Mouse (Mus musculus) cerebellum, adult 8-10 months (tissue): ENCODE data around the gene Rinl.

Source experiments
- DNase-seq: peaks from one replicate; pipeline ENCODE4 v3.0.0; 2022

Rinl gene

GRCm38 (mm10) chr7:28825686-28826401 is 37.1 kb downstream of the Rinl start:
- no peak for DNase-seq

DNA sequence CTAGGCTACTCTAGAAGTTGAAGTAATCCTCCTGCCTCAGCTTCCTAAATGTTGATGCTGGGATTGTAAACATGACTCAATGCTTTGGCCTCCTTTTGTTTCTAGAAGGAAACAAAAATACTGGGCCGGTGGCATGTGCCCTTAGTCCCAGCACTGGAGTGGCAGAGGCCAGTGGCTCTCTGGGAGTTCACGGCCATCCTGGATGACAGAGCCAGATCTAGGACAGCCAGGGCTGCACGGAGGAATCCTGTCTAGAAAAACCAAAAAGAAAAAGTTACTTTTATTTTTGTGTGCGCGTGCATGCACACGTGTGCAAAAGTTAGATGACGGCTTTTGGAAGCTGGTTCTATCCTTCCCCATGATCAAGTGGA is 37.6 kb downstream of the Rinl start:
- DNase-seq: no peak

DNA sequence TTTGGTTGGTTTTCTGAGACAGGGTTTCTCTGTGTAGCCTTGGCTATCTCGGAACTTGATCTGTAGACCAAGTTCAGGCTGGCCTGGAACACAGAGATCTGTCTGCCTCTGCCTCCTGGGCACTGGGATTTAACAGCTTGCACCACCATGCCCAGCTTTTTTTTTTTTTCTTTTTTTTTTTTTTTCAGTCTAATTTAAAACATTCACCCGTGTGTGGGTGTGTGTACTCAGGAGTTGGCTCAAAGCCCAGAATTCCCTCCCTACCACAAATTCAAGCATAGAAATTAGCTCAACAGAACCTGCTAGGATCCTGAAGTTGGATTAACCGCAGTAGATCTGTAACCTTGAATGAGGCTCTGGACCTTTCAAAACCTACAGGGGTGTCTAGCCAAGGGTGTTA is 38.6 kb downstream of the Rinl start:
- DNase-seq: no peak

GRCm38 (mm10) chr7:28829821-28830220 is 41.1 kb downstream of the Rinl start:
- DNase-seq: no peak

DNA sequence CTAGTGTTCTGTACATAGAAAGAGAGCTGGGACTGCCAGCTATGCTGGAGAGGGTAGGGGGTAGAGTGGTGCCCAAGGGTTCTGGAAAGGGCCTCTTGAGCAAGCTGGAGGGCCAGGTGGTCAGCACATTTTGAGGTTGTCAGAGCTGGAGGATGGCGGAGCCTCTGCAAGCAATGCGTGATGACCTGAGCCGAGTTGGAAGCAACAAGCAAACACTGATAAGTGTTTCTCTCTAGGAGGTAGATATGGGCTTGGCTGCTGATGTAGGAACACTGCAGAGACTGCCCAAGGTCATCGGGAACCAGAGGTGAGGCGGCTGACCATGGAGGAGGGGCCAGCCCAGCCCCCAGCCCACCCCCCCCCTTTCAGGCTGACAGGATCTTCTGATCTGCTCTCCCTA is 42.2 kb downstream of the Rinl start:
- no peak for DNase-seq

- no peak for DNase-seq
Measured at GRCm38 (mm10) chr7:28831411-28832125, 42.8 kb downstream of the Rinl start.

- no peak for DNase-seq
Measured at GRCm38 (mm10) chr7:28832137-28832536, 43.4 kb downstream of the Rinl start.

DNA sequence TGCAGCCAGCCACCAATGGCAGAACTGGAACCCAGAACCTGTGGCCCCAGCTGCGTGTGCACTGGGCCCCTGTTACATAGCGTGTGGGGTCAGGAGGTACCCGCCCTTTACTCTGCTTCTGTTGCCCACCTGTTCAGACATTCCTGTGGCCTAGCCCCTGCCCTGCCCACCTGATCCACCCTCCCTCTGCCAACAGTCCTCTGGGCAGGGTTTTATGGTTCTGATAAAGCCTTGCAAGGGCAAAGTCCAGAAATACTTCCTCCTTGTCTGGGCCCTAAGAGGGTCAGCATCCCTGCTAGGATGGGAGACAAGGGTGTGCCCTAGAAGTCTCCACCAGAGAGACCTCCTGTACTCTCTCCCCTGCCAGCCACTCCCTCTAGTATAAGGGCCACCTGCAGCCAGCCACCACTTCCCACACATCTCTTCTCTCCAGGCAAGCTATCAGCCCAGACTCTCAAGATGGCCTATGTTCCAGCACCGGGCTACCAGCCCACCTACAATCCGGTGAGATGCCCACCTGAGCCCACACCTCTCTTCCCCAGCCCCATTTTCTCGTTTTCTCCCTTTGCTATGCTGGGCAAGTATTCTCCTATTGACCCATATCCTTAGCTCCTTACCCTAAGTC is 45.1 kb downstream of the Rinl start, which contains the start of gene Lgals4:
Lgals4 (plus strand) TSS at position 132 of the 625 bp plus-strand sequence.
- no peak for DNase-seq

GRCm38 (mm10) chr7:28836936-28837335 is 48.2 kb downstream of the Rinl start:
- no peak for DNase-seq

- no peak for DNase-seq
Measured at GRCm38 (mm10) chr7:28838331-28838730, 49.6 kb downstream of the Rinl start.

DNA sequence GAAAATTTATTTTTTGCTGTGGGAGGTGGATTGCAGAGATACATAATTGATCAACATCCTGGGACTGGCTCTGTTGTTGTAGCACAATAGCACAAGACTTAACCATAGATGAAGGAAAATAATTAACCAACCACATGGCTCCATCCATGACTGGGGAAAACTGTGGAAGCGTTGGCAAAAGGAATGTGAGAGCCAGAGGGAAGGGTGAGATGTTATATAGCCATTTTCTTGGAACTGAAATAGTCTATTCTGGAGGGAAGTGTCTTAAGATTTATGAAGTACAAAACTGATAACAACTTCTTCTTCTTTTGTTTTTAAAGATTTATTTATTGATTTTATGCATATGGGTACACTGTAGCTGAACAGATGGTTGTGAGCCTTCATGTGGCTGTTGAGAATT is 58.5 kb downstream of the Rinl start:
- no peak for DNase-seq
